Mouse (Mus musculus): ENCODE results near the gene Zzef1.

DNA sequence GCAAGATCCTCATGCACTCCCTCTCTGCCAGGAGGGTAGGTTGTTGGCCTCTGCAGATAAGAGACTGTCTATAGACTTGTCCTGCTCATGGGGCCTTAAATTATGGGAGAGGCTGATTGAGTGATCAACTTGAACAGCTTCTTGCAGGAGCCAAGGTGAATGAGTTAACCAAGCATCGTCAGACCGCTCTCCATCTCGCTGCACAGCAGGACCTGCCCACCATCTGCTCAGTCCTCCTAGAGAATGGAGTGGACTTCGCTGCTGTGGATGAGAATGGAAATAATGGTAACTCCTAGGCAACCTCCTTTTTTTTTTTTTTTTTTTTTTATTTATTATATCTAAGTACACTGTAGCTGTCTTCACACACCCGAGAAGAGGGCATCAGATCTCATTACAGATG, 37.7 kb upstream of the Zzef1 start:
- no peak for TF ChIP-seq CTCF (conservative IDR thresholded peaks at IDR 0.05; ENCODE audit: low read length)
- TF ChIP-seq POU5F1 (IDR thresholded peaks at IDR 0.05; ENCODE audit: borderline replicate concordance, low read length) = no peak
- no peak for TF ChIP-seq NANOG (IDR thresholded peaks at IDR 0.05; ENCODE audit: borderline replicate concordance, low read length)

Data from E14TG2a.4 (cell line).